Mouse (Mus musculus) heart, adult 2 months (tissue): ENCODE results near the gene Fam228a.

Experiments used
- CTCF ChIP-seq: fragments of 200-600 bp; IDR thresholded peaks from 2 replicates; pipeline ENCODE4 v1.8.1; 2022; ENCODE audit warnings: antibody characterized with exemption, mild to moderate bottlenecking, moderate library complexity
- EP300 ChIP-seq: fragments of 200-500 bp; IDR thresholded peaks from 2 replicates; pipeline ENCODE4 v1.6.1; 2011; ENCODE audit warnings: low read depth, low read length, control low read depth; ENCODE audit not compliant: insufficient read depth
- POLR2A ChIP-seq: fragments of 200-500 bp; IDR thresholded peaks from 2 replicates; pipeline ENCODE4 v1.6.1; 2011; ENCODE audit warnings: mild to moderate bottlenecking, low read depth, low read length, control low read depth; ENCODE audit not compliant: insufficient read depth

GRCm38 (mm10) chr12:4732332-4732731, 5.9 kb downstream of the Fam228a start:
- TF ChIP-seq CTCF = no peak
- TF ChIP-seq POLR2A = no peak
- no peak for TF ChIP-seq EP300
